Mouse (Mus musculus) activated CD4-positive, CD25-positive, alpha-beta regulatory T cell, adult 4 months (primary cell): ENCODE measurements around the gene Cd79b. TPM values are rescaled to one million over a fixed set of nuclear protein-coding genes. Genes with fewer than 3 reads are reported as not detected.
A peak's percentile ranks its signal among the peaks of the same experiment; 100 is the strongest.

Source experiments
- ATAC-seq: one replicate; pipeline ENCODE4 v1.8.0; 2017
- polyA plus RNA-seq, 2 experiments: library from polyadenylated mRNA; unstranded; fragments of 100-300 nt; shearing (Covaris generic); gene quantifications; one replicate each; pipeline ENCODE4 v1.2.1; 2017

Cd79b gene
- polyA plus RNA-seq, 2 experiments from 2014 or later, result 48.0 to 77.5 TPM

GRCm38 (mm10) chr11:106272644-106273310, 41.8 kb downstream of the Cd79b start, which contains the start of gene Smarcd2:
Gene Smarcd2 (minus strand): TSS chr11:106272972.
- peak; percentile 85 for ATAC-seq

DNA sequence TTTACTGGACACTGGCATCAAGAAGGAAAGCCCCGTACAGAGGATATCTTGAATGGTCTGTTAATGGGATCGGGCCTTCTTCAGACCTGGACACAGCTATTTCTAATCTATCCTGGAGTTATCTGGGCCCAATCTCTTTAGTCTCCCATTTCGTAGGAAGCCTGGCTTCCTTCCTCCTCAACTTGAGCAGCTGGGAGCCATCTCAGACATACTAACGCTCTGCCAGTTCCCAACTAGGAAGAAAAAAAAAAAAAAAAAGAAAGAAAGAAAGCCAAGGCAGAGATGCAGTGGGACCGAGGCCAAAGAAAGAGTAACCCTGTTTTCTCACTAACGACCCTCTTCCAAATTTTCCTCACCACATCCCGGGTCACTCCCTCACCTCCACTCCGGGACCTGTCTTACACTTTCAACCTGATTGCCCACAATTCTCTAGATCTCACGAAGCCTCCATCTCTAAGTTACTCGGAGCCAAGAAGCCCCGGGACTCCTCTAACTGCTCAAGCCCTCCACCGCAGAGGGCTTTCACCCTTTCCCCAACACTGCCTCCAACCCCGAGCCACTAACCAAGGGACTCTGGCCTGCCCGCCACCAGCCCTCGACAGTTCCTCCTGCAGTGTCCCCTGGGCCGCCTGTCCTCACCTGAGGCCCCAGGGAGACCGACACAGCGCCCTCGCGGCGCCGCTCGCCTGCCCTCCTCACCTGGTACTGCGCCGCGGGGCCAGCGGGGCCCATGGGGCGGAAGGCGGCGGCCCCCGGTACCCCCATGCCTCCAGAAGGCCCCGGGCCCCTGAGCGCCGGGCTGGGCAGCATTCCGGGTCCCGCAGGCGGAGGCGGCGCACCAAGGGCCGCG, 42.5 kb downstream of the Cd79b start:
- peak; percentile 4 for ATAC-seq

- no peak for ATAC-seq
These were observed 43.3 kb downstream of the Cd79b start for GRCm38 (mm10) chr11:106271131-106271793.

- no peak for ATAC-seq
These were observed 45.5 kb downstream of the Cd79b start for GRCm38 (mm10) chr11:106269060-106269431.

DNA sequence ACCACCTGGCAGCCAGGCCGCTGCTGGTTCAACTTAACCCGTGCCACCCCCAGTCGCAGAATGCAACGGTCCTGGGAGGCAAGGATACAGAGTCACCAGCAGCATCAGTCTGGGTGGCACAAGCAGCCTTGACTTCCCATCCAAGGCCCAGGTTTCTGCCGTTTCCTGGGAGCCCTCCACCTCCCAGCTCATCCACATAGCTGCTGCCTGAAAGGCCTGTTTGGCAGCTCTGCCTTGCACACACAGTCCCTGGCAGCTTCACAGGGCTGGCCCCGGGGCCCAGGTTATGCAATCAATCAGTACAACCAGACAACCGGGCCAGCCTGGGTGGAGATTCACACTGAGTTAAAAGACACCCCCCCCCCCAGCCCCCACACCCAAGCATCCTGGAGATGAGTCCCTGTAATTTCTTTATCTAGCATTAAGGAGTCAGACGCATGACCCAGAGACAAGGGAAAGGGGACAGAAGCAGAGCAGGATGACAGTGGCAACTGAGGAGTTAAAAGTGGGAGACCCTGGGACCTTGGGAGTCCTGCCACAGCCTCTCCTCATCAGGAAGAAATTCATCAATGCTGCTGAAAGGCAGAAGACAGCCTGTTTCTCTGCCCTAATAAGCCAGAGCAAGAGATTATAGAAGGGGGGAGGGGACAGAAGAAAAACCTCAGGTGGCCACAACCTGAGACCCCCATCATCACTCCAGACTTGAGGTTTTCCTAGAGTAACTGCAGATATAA, 46.1 kb downstream of the Cd79b start:
- no peak for ATAC-seq

GRCm38 (mm10) chr11:106267871-106268270, 46.7 kb downstream of the Cd79b start:
- ATAC-seq, result no peak

DNA sequence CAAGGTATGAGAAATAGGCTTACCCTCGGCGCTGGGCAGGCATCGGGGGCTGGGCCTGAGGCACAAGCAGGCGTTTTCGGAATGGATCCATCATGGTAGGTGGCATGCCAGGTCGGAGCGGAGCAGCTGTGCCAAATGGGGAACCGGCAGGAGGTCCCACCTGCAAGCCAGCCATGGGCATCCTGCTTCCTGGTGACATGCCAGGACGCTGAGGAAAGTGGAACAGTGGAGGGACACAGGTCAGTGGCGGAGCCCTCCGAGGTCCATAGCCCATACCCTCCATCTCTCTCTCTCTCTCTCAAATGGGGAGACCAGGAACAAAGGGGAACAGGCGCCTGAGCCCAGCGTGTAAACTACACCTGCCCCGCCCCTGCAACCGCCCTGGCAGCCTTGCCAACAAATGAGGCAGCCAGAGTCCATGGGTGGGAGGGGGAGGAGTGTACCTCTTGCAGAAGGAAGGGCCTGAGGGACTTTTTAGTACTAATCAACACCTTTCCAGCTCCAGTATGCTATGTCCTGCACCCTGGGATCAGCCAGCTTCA, 47.2 kb downstream of the Cd79b start:
- no peak for ATAC-seq

- ATAC-seq, result no peak
These were observed 48.1 kb downstream of the Cd79b start for GRCm38 (mm10) chr11:106266431-106266830.

GRCm38 (mm10) chr11:106265570-106265969, 49.0 kb downstream of the Cd79b start:
- ATAC-seq, result no peak

DNA sequence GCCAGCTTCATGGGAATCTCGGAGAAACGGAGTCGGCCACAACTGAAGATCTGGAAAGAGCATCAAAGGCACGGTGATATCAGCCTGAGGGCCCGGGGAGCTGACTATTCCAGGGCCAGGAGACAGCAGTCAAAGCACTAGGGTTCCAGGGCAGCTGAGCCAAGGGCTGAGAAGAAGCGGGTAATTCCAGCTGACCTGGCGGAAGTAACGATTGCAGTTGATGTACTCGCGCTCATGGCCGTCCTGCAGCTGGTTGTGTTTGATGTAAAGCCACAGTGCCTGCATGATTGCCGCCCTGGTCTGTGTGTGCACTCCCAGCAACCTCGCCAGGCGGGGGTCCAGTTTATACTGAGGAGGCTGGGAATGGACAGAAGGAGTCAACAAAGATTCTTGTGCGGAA, 49.6 kb downstream of the Cd79b start:
- no peak for ATAC-seq

- ATAC-seq, result no peak
These were observed 50.6 kb downstream of the Cd79b start for GRCm38 (mm10) chr11:106263963-106264362.

Other genes with a start within 250 kb of the Cd79b start
- gene Taco1, start 248.7 kb downstream of the Cd79b start, polyA plus RNA-seq, result 10 to 100 TPM; 11.8 to 13.2 TPM
- gene Map3k3, start 230.1 kb downstream of the Cd79b start, polyA plus RNA-seq, result 10 to 100 TPM; 14.8 to 21.2 TPM
- gene Gm10840, start 153.9 kb downstream of the Cd79b start, polyA plus RNA-seq, result not detected
- 100 to 1,000 TPM; 633 to 743 TPM for gene Limd2, start 153.9 kb downstream of the Cd79b start, polyA plus RNA-seq
- 10 to 100 TPM; 30.1 to 33.5 TPM for gene Strada, start 112.6 kb downstream of the Cd79b start, polyA plus RNA-seq
- gene Ccdc47, start 98.4 kb downstream of the Cd79b start, polyA plus RNA-seq, result 10 to 100 TPM; 65.0 to 74.5 TPM
- 10 to 100 TPM; 59.1 to 71.5 TPM for gene Ddx42, start 97.8 kb downstream of the Cd79b start, polyA plus RNA-seq
- 10 to 100 TPM; 43.4 to 53.4 TPM for gene Ftsj3, start 58.7 kb downstream of the Cd79b start, polyA plus RNA-seq
- gene Psmc5, start 58.6 kb downstream of the Cd79b start, polyA plus RNA-seq, result 100 to 1,000 TPM; 140 to 180 TPM
- gene Smarcd2, start 41.8 kb downstream of the Cd79b start, polyA plus RNA-seq, result 10 to 100 TPM; 17.6 to 23.2 TPM
- under 1 TPM; 0.12 to 0.43 TPM for gene Tcam1, start 38.1 kb downstream of the Cd79b start, polyA plus RNA-seq
- gene Gh, start 12.9 kb downstream of the Cd79b start, polyA plus RNA-seq, result not detected
- gene Scn4a, start 38.5 kb upstream of the Cd79b start, polyA plus RNA-seq, result under 1 TPM in 1 of 2 experiments, not detected in 1; 0.09 TPM
- 1 to 10 TPM; 1.1 to 1.2 TPM for gene Prr29, start 50.7 kb upstream of the Cd79b start, polyA plus RNA-seq
- 100 to 1,000 TPM in 1 of 2 experiments, 10 to 100 TPM in 1; 94.3 to 114 TPM for gene Icam2, start 73.3 kb upstream of the Cd79b start, polyA plus RNA-seq
- 1 to 10 TPM; 1.9 to 2.4 TPM for gene Ern1, start 173.1 kb upstream of the Cd79b start, polyA plus RNA-seq